Mouse (Mus musculus): ENCODE data around the gene Arap2.

DNA sequence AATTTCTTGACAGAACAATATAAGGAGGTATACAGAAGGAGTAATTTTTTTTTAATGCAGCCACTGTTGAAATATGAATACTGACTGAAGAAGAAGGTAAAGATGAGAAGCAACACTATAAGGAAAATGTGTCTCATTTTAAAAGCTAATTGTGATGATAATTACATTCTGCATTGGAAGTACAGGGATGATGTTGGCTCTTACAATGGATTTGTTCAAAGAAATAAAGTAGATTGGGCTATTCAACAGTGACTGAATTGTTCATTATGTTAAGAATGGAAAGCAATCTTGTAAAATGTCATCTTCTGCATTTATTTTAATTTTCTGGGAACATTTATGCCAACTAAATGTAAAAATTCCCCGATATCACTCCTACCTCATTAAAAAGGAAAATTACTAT is 178.6 kb downstream of the Arap2 start:
- TF ChIP-seq CTCF (IDR thresholded peaks at IDR 0.05; ENCODE audit: low read depth) (no peak), EP300 (IDR thresholded peaks at IDR 0.05; ENCODE audit: low read depth) (no peak)
